Mouse (Mus musculus): ENCODE data around the gene Kifc5b. TPM values are rescaled to one million over a fixed set of nuclear protein-coding genes. Genes with fewer than 3 reads are reported as not detected.

Kifc5b gene
- polyA plus RNA-seq, 1 experiment from 2014 or later = 9.1 TPM

GRCm38 (mm10) chr17:26981050-26981449, 64.2 kb downstream of the Kifc5b start:
- 78% methylated on average over 2 of the region's 2 CpGs for WGBS
- H3K27ac ChIP-seq (replicated peaks) = no peak overlapping the region
- H3K4me1 ChIP-seq = peaks cover 6% of the 10 kb centered on the region; the same call in 1 of the 2 replicates
- H3K9me3 ChIP-seq = no peaks in the 10 kb centered on the region
- no peak overlapping the region for H3K9ac ChIP-seq (replicated peaks)
- ATAC-seq (ENCODE audit: low FRiP score, low read depth) = no peak
- H3K36me3 ChIP-seq = peaks cover 52% of the 10 kb centered on the region
- no peaks in the 10 kb centered on the region for H3K27me3 ChIP-seq
- no peak overlapping the region for H3K4me3 ChIP-seq
- no peak overlapping the region for H3K4me2 ChIP-seq (replicated peaks)

Small RNAs within 50 kb of the gene (microRNA-seq; reads per million reads assigned to microRNA genes)
- gene Gm27775 = not detected
- gene Mir3083 = not detected
- 1.4 reads per million for gene Mir6968

Other genes starting within 250 kb of the Kifc5b start
- 7.3 and 11.4 TPM in 2 replicates for gene Crebrf, start 201.4 kb upstream of the Kifc5b start, polyA plus RNA-seq (2016; fragmentation: Nextera tagmentation; extraction: Ambion mirVana)
- gene Bnip1, start 136.0 kb upstream of the Kifc5b start, polyA plus RNA-seq (2016; fragmentation: Nextera tagmentation; extraction: Ambion mirVana) = 44.7 and 53.6 TPM in 2 replicates
- not detected in 2 replicates for gene Nkx2-5, start 72.1 kb upstream of the Kifc5b start, polyA plus RNA-seq (2016; fragmentation: Nextera tagmentation; extraction: Ambion mirVana)
- 11.6 and 11.9 TPM in 2 replicates for gene Phf1, start 16.0 kb downstream of the Kifc5b start, polyA plus RNA-seq (2016; fragmentation: Nextera tagmentation; extraction: Ambion mirVana)
- gene Cuta, start 22.5 kb downstream of the Kifc5b start, polyA plus RNA-seq (2016; fragmentation: Nextera tagmentation; extraction: Ambion mirVana) = 156 and 159 TPM in 2 replicates
- 3.3 and 3.6 TPM in 2 replicates for gene Syngap1, start 24.2 kb downstream of the Kifc5b start, polyA plus RNA-seq (2016; fragmentation: Nextera tagmentation; extraction: Ambion mirVana)
- gene Zbtb9, start 56.1 kb downstream of the Kifc5b start, polyA plus RNA-seq (2016; fragmentation: Nextera tagmentation; extraction: Ambion mirVana) = 18.5 and 19.9 TPM in 2 replicates
- 3.4 and 3.5 TPM in 2 replicates for gene Bak1, start 111.9 kb downstream of the Kifc5b start, polyA plus RNA-seq (2016; fragmentation: Nextera tagmentation; extraction: Ambion mirVana)
- 1.4 and 2.2 TPM in 2 replicates for gene Itpr3, start 140.2 kb downstream of the Kifc5b start, polyA plus RNA-seq (2016; fragmentation: Nextera tagmentation; extraction: Ambion mirVana)
- gene Uqcc2, start 216.8 kb downstream of the Kifc5b start, polyA plus RNA-seq (2016; fragmentation: Nextera tagmentation; extraction: Ambion mirVana) = 302 and 331 TPM in 2 replicates

Measured in midbrain, embryonic 12.5 days (tissue).